Comparison of ENCODE assay signal across 21 mouse cellular contexts in genomic region chr10:92516886-92517285, GRCm38 (mm10).
DNase-seq lines count a peak whose midpoint lies in the region; ATAC-seq and TF ChIP-seq lines count a peak whose summit lies in the region.
"Had no signal": no experiment of that assay in that cellular context is flagged by ENCODE, and none has a peak within 500 bp of the region (broad histone marks: within the 10 kb centered on the region; RNA-seq: fewer than 3 reads in every experiment).

No protein-coding gene starts in this region.

- no peak for DNase-seq in midbrain, postnatal 0 days (ENCODE audit: low spot score)
- DNase-seq in right cerebral cortex, postnatal 36 days (ENCODE audit: low spot score in 2 of 2): no peak
- no peak for DNase-seq in frontal cortex, adult 2 months (ENCODE audit: extremely low spot score in 1 of 2, low spot score in 1 of 2)
- no peak for DNase-seq in forebrain, postnatal 0 days
- DNase-seq: adrenal gland, adult 2 months; adrenal gland, postnatal 25 days; B cell, adult 2 months; cerebellum, adult 2 months; cerebellum, postnatal 10 days; gastrocnemius, adult 2 months; gastrocnemius, postnatal 25 days had no signal

- TF ChIP-seq CTCF in midbrain, postnatal 0 days (IDR thresholded peaks at IDR 0.05): peak; percentile 25; the same call in 1 of the 2 replicates
- TF ChIP-seq CTCF in C2C12 (IDR thresholded peaks at IDR 0.05; ENCODE audit: control insufficient read depth, insufficient read depth, insufficient read length): no peak
- no peak for TF ChIP-seq CTCF in embryonic fibroblast, embryonic 13.5 days (IDR thresholded peaks at IDR 0.05; ENCODE audit: borderline replicate concordance, insufficient read depth, low read length)
- TF ChIP-seq CTCF in forebrain, postnatal 0 days (IDR thresholded peaks at IDR 0.05; ENCODE audit: low read depth): no peak

- no peak overlapping the region for H3K9ac ChIP-seq in midbrain, postnatal 0 days (replicated peaks; ENCODE audit: low read length, poor library complexity, severe bottlenecking)
- H3K9ac ChIP-seq in midbrain, embryonic 15.5 days: no peak overlapping the region
- H3K9ac ChIP-seq in forebrain, postnatal 0 days: no peak overlapping the region
- H3K9ac ChIP-seq: forebrain, embryonic 12.5 days; heart, embryonic 12.5 days; hindbrain, embryonic 14.5 days had no signal

- H3K4me1 ChIP-seq in midbrain, postnatal 0 days (ENCODE audit: insufficient read depth, low read length): no peaks in the 10 kb centered on the region
- peaks cover 4% of the 10 kb centered on the region for H3K4me1 ChIP-seq in midbrain, embryonic 15.5 days
- peaks cover 8% of the 10 kb centered on the region for H3K4me1 ChIP-seq in embryonic fibroblast, embryonic 13.5 days (ENCODE audit: control insufficient read depth, insufficient read depth, low read length)
- no peaks in the 10 kb centered on the region for H3K4me1 ChIP-seq in forebrain, postnatal 0 days (ENCODE audit: insufficient read depth)
- H3K4me1 ChIP-seq: embryonic facial prominence, embryonic 10.5 days; forebrain, embryonic 12.5 days; heart, embryonic 12.5 days had no signal

- no peak overlapping the region for H3K4me3 ChIP-seq in midbrain, postnatal 0 days (ENCODE audit: low read depth, low read length)
- H3K4me3 ChIP-seq in midbrain, embryonic 15.5 days: no peak overlapping the region
- no peak overlapping the region for H3K4me3 ChIP-seq in C2C12 (ENCODE audit: insufficient read depth, poor library complexity, severe bottlenecking)
- H3K4me3 ChIP-seq in embryonic fibroblast, embryonic 13.5 days (ENCODE audit: insufficient read depth, low read length): no peak overlapping the region
- H3K4me3 ChIP-seq in forebrain, postnatal 0 days (ENCODE audit: low read depth, low read length): no peak overlapping the region
- H3K4me3 ChIP-seq: embryonic facial prominence, embryonic 10.5 days; erythroblast, embryonic 14.5 days; forebrain, embryonic 12.5 days; gastrocnemius, adult 2 months; heart, embryonic 12.5 days; hindbrain, embryonic 10.5 days had no signal

- H3K79me3 ChIP-seq in C2C12 (ENCODE audit: low read depth): no peaks in the 10 kb centered on the region

- H3K4me2 ChIP-seq in midbrain, postnatal 0 days (ENCODE audit: low read depth, low read length, poor library complexity, severe bottlenecking): no peak overlapping the region
- no peak overlapping the region for H3K4me2 ChIP-seq in midbrain, embryonic 15.5 days
- no peak overlapping the region for H3K4me2 ChIP-seq in forebrain, postnatal 0 days (ENCODE audit: low read depth)
- H3K4me2 ChIP-seq: forebrain, embryonic 12.5 days; heart, embryonic 12.5 days; hindbrain, embryonic 14.5 days had no signal

- TF ChIP-seq POLR2A in embryonic fibroblast, embryonic 13.5 days (IDR thresholded peaks at IDR 0.05; ENCODE audit: low read depth, low read length): no peak

- no peaks in the 10 kb centered on the region for H3K36me3 ChIP-seq in midbrain, postnatal 0 days (ENCODE audit: insufficient read depth, low read length)
- no peaks in the 10 kb centered on the region for H3K36me3 ChIP-seq in midbrain, embryonic 15.5 days (replicated peaks)
- H3K36me3 ChIP-seq in C2C12 (ENCODE audit: control insufficient read depth, insufficient read depth): no peaks in the 10 kb centered on the region
- no peaks in the 10 kb centered on the region for H3K36me3 ChIP-seq in forebrain, postnatal 0 days (ENCODE audit: insufficient read depth)
- H3K36me3 ChIP-seq: embryonic facial prominence, embryonic 10.5 days; forebrain, embryonic 12.5 days; heart, embryonic 12.5 days; hindbrain, embryonic 10.5 days had no signal

- no peaks in the 10 kb centered on the region for H3K27me3 ChIP-seq in midbrain, postnatal 0 days (ENCODE audit: insufficient read depth, low read length)
- H3K27me3 ChIP-seq in midbrain, embryonic 15.5 days (replicated peaks): no peaks in the 10 kb centered on the region
- H3K27me3 ChIP-seq in C2C12 (ENCODE audit: control insufficient read depth, insufficient read depth, insufficient read length): no peaks in the 10 kb centered on the region
- H3K27me3 ChIP-seq in forebrain, postnatal 0 days (ENCODE audit: insufficient read depth, low read length): no peaks in the 10 kb centered on the region
- H3K27me3 ChIP-seq: forebrain, embryonic 12.5 days; heart, embryonic 12.5 days had no signal

- no peaks in the 10 kb centered on the region for H3K9me3 ChIP-seq in midbrain, postnatal 0 days (ENCODE audit: low read length)
- no peaks in the 10 kb centered on the region for H3K9me3 ChIP-seq in midbrain, embryonic 15.5 days
- no peaks in the 10 kb centered on the region for H3K9me3 ChIP-seq in forebrain, postnatal 0 days (ENCODE audit: low read length)
- H3K9me3 ChIP-seq: embryonic facial prominence, embryonic 10.5 days; forebrain, embryonic 12.5 days; heart, embryonic 12.5 days had no signal

- WGBS in midbrain, postnatal 0 days: 30% methylated on average over 5 of the region's 5 CpGs
- WGBS in midbrain, embryonic 15.5 days: 44% methylated on average over 5 of the region's 5 CpGs
- WGBS in forebrain, postnatal 0 days: 63% methylated on average over 5 of the region's 5 CpGs

- no peaks in the 10 kb centered on the region for H3K79me2 ChIP-seq in C2C12 (ENCODE audit: control insufficient read depth, insufficient read depth)

- H3K27ac ChIP-seq in midbrain, postnatal 0 days (ENCODE audit: low read depth, low read length): no peak overlapping the region
- H3K27ac ChIP-seq in midbrain, embryonic 15.5 days: no peak overlapping the region
- peak overlapping the region; percentile 95 for H3K27ac ChIP-seq in embryonic fibroblast, embryonic 13.5 days (ENCODE audit: insufficient read depth, low read length)
- no peak overlapping the region for H3K27ac ChIP-seq in forebrain, postnatal 0 days (ENCODE audit: low read depth, low read length)
- H3K27ac ChIP-seq: embryonic facial prominence, embryonic 10.5 days; forebrain, embryonic 12.5 days; gastrocnemius, adult 2 months; hindbrain, embryonic 14.5 days had no signal

- no peak for ATAC-seq in midbrain, postnatal 0 days (ENCODE audit: low FRiP score)
- ATAC-seq in midbrain, embryonic 15.5 days (replicated peaks): no peak
- no peak for ATAC-seq in forebrain, postnatal 0 days
- ATAC-seq: forebrain, embryonic 16.5 days had no signal

- peak overlapping the region; percentile 23 for H3ac ChIP-seq in C2C12 (ENCODE audit: control insufficient read depth, insufficient read length, low read depth)

TF ChIP-seq in C2C12, 6 proteins besides CTCF, POLR2A, EP300 and RAD21:
- TF ChIP-seq CEBPB (IDR thresholded peaks at IDR 0.05; ENCODE audit: low read depth): no peak
- peak; percentile 79 for TF ChIP-seq FOSL1 (IDR thresholded peaks at IDR 0.05; ENCODE audit: insufficient read depth, low read length, poor library complexity, severe bottlenecking)
- no peak for TF ChIP-seq MAX (IDR thresholded peaks at IDR 0.05)
TF ChIP-seq in C2C12: peak in this region for 1.
